Mouse (Mus musculus) monocyte, adult 5-6 weeks (primary cell): ENCODE measurements around the gene 4931414P19Rik. TPM values are rescaled to one million over a fixed set of nuclear protein-coding genes. Genes with fewer than 3 reads are reported as not detected.

ENCODE experiments used
- ATAC-seq: fragments of 153-309, 156-312 bp; replicated peaks from 2 replicates; pipeline ENCODE4 v1.8.0; 2017; ENCODE audit warnings: mild to moderate bottlenecking; ENCODE audit not compliant: low TSS enrichment, insufficient number of reproducible peaks, severe bottlenecking, poor library complexity, low FRiP score
- total RNA-seq: library from RNA; stranded (forward); fragments of 200-1000, 200-491, 200-594 nt; gene quantifications from 3 replicates; pipeline ENCODE4 v1.2.3, GENCODE M21; 2017

Gene 4931414P19Rik
- total RNA-seq, 1 experiment from 2014 or later = 3.2 TPM

GRCm38 (mm10) chr14:54597084-54597483 is 8.7 kb downstream of the 4931414P19Rik start:
- no peak; the same call in 1 of the 2 replicates for ATAC-seq

GRCm38 (mm10) chr14:54594631-54595414 is 11.0 kb downstream of the 4931414P19Rik start:
- ATAC-seq = no peak

- ATAC-seq = 0 out of 2 replicates have a peak, but pooled peaks have one; percentile 19
Observed at GRCm38 (mm10) chr14:54594055-54594454, 11.7 kb downstream of the 4931414P19Rik start.

GRCm38 (mm10) chr14:54592319-54592934 is 13.4 kb downstream of the 4931414P19Rik start:
- ATAC-seq = no peak

GRCm38 (mm10) chr14:54591056-54591455 is 14.7 kb downstream of the 4931414P19Rik start:
- ATAC-seq = no peak

GRCm38 (mm10) chr14:54583681-54584338 is 22.0 kb downstream of the 4931414P19Rik start:
- no peak for ATAC-seq

- no peak for ATAC-seq
Observed at GRCm38 (mm10) chr14:54582536-54582935, 23.3 kb downstream of the 4931414P19Rik start.

- ATAC-seq = no peak; the same call in 1 of the 2 replicates
Observed at GRCm38 (mm10) chr14:54579638-54580037, 26.2 kb downstream of the 4931414P19Rik start.

GRCm38 (mm10) chr14:54578063-54578462 is 27.7 kb downstream of the 4931414P19Rik start:
- ATAC-seq = 0 out of 2 replicates have a peak, but pooled peaks have one; percentile 45

GRCm38 (mm10) chr14:54577089-54577982 is 28.5 kb downstream of the 4931414P19Rik start, which contains the start of gene Ajuba:
Gene Ajuba, minus strand, starts transcription at chr14:54577558.
- ATAC-seq = peak; percentile 84

GRCm38 (mm10) chr14:54576241-54577088 is 29.3 kb downstream of the 4931414P19Rik start:
- ATAC-seq = no peak

GRCm38 (mm10) chr14:54575631-54576030 is 30.2 kb downstream of the 4931414P19Rik start:
- ATAC-seq = no peak

- no peak for ATAC-seq
Observed at GRCm38 (mm10) chr14:54575031-54575430, 30.8 kb downstream of the 4931414P19Rik start.

GRCm38 (mm10) chr14:54574253-54574652 is 31.5 kb downstream of the 4931414P19Rik start:
- no peak for ATAC-seq

- ATAC-seq = no peak
Observed at GRCm38 (mm10) chr14:54572790-54573736, 32.7 kb downstream of the 4931414P19Rik start.

- no peak for ATAC-seq
Observed at GRCm38 (mm10) chr14:54572122-54572521, 33.7 kb downstream of the 4931414P19Rik start.
